In genomic region chr5:101426067-101426771, GRCm38 (mm10) we compare ENCODE assay signal across 10 mouse cellular contexts.
A peak's percentile ranks its signal among the peaks of the same experiment; 100 is the strongest.
DNase-seq lines count a peak whose midpoint lies in the region; ATAC-seq lines count a peak whose summit lies in the region.
"Had no signal": no experiment of that assay in that cellular context is flagged by ENCODE, and none has a peak within 500 bp of the region (broad histone marks: within the 10 kb centered on the region; RNA-seq: fewer than 3 reads in every experiment).

No protein-coding gene starts in this region.

- H3K9ac ChIP-seq in embryonic facial prominence, embryonic 13.5 days, result peak overlapping the region; percentile 21; the same call in 1 of the 2 replicates
- H3K9ac ChIP-seq in limb, embryonic 11.5 days (ENCODE audit: low read length), result no peak overlapping the region
- H3K9ac ChIP-seq in stomach, embryonic 14.5 days (replicated peaks; ENCODE audit: low read depth, low read length), result no peak overlapping the region
- H3K9ac ChIP-seq: liver, embryonic 14.5 days had no signal

- peak overlapping the region; percentile 79 for H3K27ac ChIP-seq in embryonic facial prominence, embryonic 13.5 days
- H3K27ac ChIP-seq in limb, embryonic 11.5 days (replicated peaks; ENCODE audit: low read depth, low read length), result peak overlapping the region; percentile 57
- no peak overlapping the region for H3K27ac ChIP-seq in stomach, embryonic 14.5 days (ENCODE audit: low read length)
- H3K27ac ChIP-seq: liver, embryonic 14.5 days had no signal

- intact Hi-C loops in left cerebral cortex, postnatal 14 days (cut with DNase I), result no loop called here

- peak overlapping the region; percentile 52 for H3K4me2 ChIP-seq in embryonic facial prominence, embryonic 13.5 days
- peak overlapping the region; percentile 25 for H3K4me2 ChIP-seq in limb, embryonic 11.5 days (ENCODE audit: low read depth, severe bottlenecking)
- peak overlapping the region; percentile 10; the same call in 1 of the 2 replicates for H3K4me2 ChIP-seq in stomach, embryonic 14.5 days (replicated peaks; ENCODE audit: low read depth, low read length)

- H3K9me3 ChIP-seq in embryonic facial prominence, embryonic 13.5 days, result no peaks in the 10 kb centered on the region
- no peaks in the 10 kb centered on the region for H3K9me3 ChIP-seq in limb, embryonic 11.5 days (ENCODE audit: control insufficient read depth, low read length)
- no peaks in the 10 kb centered on the region for H3K9me3 ChIP-seq in stomach, embryonic 14.5 days (ENCODE audit: control insufficient read depth, low read depth, low read length)

- H3K36me3 ChIP-seq in embryonic facial prominence, embryonic 13.5 days, result no peaks in the 10 kb centered on the region
- no peaks in the 10 kb centered on the region for H3K36me3 ChIP-seq in limb, embryonic 11.5 days (ENCODE audit: control insufficient read depth, insufficient read depth, low read length)
- H3K36me3 ChIP-seq in stomach, embryonic 14.5 days (ENCODE audit: control insufficient read depth, insufficient read depth, low read length), result no peaks in the 10 kb centered on the region

- peak overlapping the region; percentile 21 for H3K4me3 ChIP-seq in embryonic facial prominence, embryonic 13.5 days
- H3K4me3 ChIP-seq in limb, embryonic 11.5 days (ENCODE audit: low read depth, low read length), result no peak overlapping the region
- no peak overlapping the region for H3K4me3 ChIP-seq in stomach, embryonic 14.5 days (ENCODE audit: low read depth, low read length)

- peaks cover 17% of the 10 kb centered on the region for H3K4me1 ChIP-seq in embryonic facial prominence, embryonic 13.5 days
- H3K4me1 ChIP-seq in limb, embryonic 11.5 days (ENCODE audit: control insufficient read depth, insufficient read depth, low read length), result peaks cover 12% of the 10 kb centered on the region
- peaks cover 11% of the 10 kb centered on the region for H3K4me1 ChIP-seq in stomach, embryonic 14.5 days (ENCODE audit: control insufficient read depth, insufficient read depth, low read length)

- no peaks in the 10 kb centered on the region for H3K27me3 ChIP-seq in embryonic facial prominence, embryonic 13.5 days
- no peaks in the 10 kb centered on the region for H3K27me3 ChIP-seq in limb, embryonic 11.5 days (ENCODE audit: control insufficient read depth, insufficient read depth, low read length)
- H3K27me3 ChIP-seq in stomach, embryonic 14.5 days (ENCODE audit: control insufficient read depth, insufficient read depth, low read length), result no peaks in the 10 kb centered on the region

- ATAC-seq in embryonic facial prominence, embryonic 13.5 days (ENCODE audit: insufficient number of reproducible peaks, insufficient read depth, low FRiP score, low TSS enrichment, low read depth), result peak; percentile 79
- peak; percentile 89 for ATAC-seq in limb, embryonic 11.5 days (ENCODE audit: insufficient number of reproducible peaks, low FRiP score, low TSS enrichment, low read depth)
- no peak for ATAC-seq in stomach, embryonic 14.5 days (ENCODE audit: insufficient number of reproducible peaks, insufficient read depth, low FRiP score, low read depth)

- WGBS in embryonic facial prominence, embryonic 13.5 days, result 17% methylated on average over 13 of the region's 13 CpGs
- WGBS in limb, embryonic 11.5 days, result 13% methylated on average over 13 of the region's 13 CpGs
- WGBS in stomach, embryonic 14.5 days, result 27% methylated on average over 13 of the region's 13 CpGs

- DNase-seq in left cerebral cortex, postnatal 14 days (ENCODE audit: low spot score in 2 of 2), result peak; percentile 12 to 13
- DNase-seq in left cerebral cortex, adult 11 months (ENCODE audit: low spot score), result no peak
- peak; percentile 80 for DNase-seq in limb, embryonic 11.5 days (ENCODE audit: low spot score)
- DNase-seq in thymus, postnatal 36 days, result no peak
- DNase-seq in kidney, adult 9 months, result no peak
- DNase-seq in right cerebral cortex, postnatal 14 days, result no peak
- DNase-seq: heart, postnatal 36 days had no signal

Comparison
In these comparisons a context has a peak if more than half of its experiments do, and no peak if none do; other contexts are left out.
1. DNase-seq: peak in left cerebral cortex, postnatal 14 days (2 of 2) and limb, embryonic 11.5 days (single experiment); none in left cerebral cortex, adult 11 months (single experiment), thymus, postnatal 36 days (0 of 2), kidney, adult 9 months (single experiment) and right cerebral cortex, postnatal 14 days (single experiment).
2. Peak in every context shown above with its lines, with median percentiles within 50 percentile points of each other: H3K4me2 ChIP-seq.